Mouse (Mus musculus): ENCODE data around the gene Psmd7.

DNA sequence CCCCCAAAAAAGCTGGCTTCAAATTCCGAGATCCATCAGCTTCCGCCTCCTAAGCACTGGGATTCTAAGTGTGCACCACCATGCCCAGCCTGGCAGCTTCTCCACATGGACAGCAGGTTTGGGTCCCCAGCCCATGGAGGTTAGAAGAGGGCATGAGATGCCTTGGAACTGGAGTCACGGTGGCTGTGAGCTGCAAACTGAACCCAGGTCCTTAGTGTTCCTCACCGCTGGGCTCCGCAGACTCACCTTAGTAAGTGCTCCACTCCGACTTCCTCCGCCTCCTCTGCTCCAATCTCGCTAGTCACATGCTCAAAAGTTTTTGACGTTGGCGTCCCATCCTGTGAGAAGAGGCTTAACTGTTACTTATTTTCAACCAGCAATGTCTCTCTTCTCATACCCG is 6.1 kb downstream of the Psmd7 start:
- TF ChIP-seq CTCF (conservative IDR thresholded peaks at IDR 0.05; ENCODE audit: low read length) (no peak), NANOG (IDR thresholded peaks at IDR 0.05; ENCODE audit: borderline replicate concordance, low read length) (no peak)

All from E14TG2a.4 (cell line).